Mouse (Mus musculus) CH12.LX (cell line): ENCODE data around the gene Flt1.

Experiments
- CTCF ChIP-seq, 2 experiments: IDR thresholded peaks in 1 of 2; conservative IDR thresholded peaks in 1 of 2; 2 replicates each; pipeline ENCODE4 v1.5.1; 2011 to 2012; ENCODE audit warnings: low read depth in 2 of 2, low read length in 2 of 2, improper control_type of control experiment in 1 of 2, inconsistent platforms in 1 of 2, mild to moderate bottlenecking in 1 of 2, moderate library complexity in 1 of 2
- GABPA ChIP-seq: IDR thresholded peaks from 2 replicates; pipeline ENCODE4 v1.6.1; 2012; ENCODE audit warnings: low read depth, low read length, improper control_type of control experiment, inconsistent platforms; ENCODE audit not compliant: insufficient replicate concordance
- MXI1 ChIP-seq: IDR thresholded peaks from 2 replicates; pipeline ENCODE4 v1.6.1; 2011; ENCODE audit warnings: mild to moderate bottlenecking, low read depth, low read length, improper control_type of control experiment
- POLR2A ChIP-seq: IDR thresholded peaks from 2 replicates; pipeline ENCODE4 v1.6.1; 2011; ENCODE audit warnings: low read depth, mild to moderate bottlenecking, improper control_type of control experiment, low read length
- SIN3A ChIP-seq: IDR thresholded peaks from 2 replicates; pipeline ENCODE4 v1.6.1; 2012; ENCODE audit warnings: low read length, improper control_type of control experiment, inconsistent platforms
- ZNF384 ChIP-seq: IDR thresholded peaks from 2 replicates; pipeline ENCODE4 v1.6.1; 2012; ENCODE audit warnings: low read depth, low read length, improper control_type of control experiment, inconsistent platforms

GRCm38 (mm10) chr5:147585070-147585469 lies 140.7 kb downstream of the Flt1 start:
- no peak for TF ChIP-seq CTCF (conservative IDR thresholded peaks at IDR 0.05 in 1 of 2, IDR thresholded peaks at IDR 0.05 in 1 of 2; ENCODE audit: low read depth in 2 of 2, low read length in 2 of 2)
- TF ChIP-seq MXI1, result no peak
- TF ChIP-seq GABPA, result no peak
- no peak for TF ChIP-seq SIN3A
- no peak for TF ChIP-seq POLR2A
- no peak for TF ChIP-seq ZNF384
